Mouse (Mus musculus): ENCODE data around the gene Fkbpl. TPM values are rescaled to one million over a fixed set of nuclear protein-coding genes. Genes with fewer than 3 reads are reported as not detected.

Gene Fkbpl
- polyA plus RNA-seq, 1 experiment from 2014 or later, result 16.6 TPM

GRCm38 (mm10) chr17:34627943-34628643, 16.5 kb upstream of the Fkbpl start, which contains the start of gene Ppt2:
TSS of gene Ppt2 (minus strand) at chr17:34628510.
- peak within 1 kb of the TSS; percentile 89 for H3K27ac ChIP-seq
- H3K9ac ChIP-seq, result peak within 1 kb of the TSS; percentile 60
- peak within 1 kb of the TSS; percentile 68 for H3K4me3 ChIP-seq
- peaks cover 38% of the 10 kb centered on the region for H3K27me3 ChIP-seq
- ATAC-seq (ENCODE audit: insufficient number of reproducible peaks, insufficient read depth, low FRiP score, low TSS enrichment), result no peak
- H3K9me3 ChIP-seq, result no peaks in the 10 kb centered on the region
- WGBS, result 4% methylated on average over 29 of the region's 29 CpGs
- H3K36me3 ChIP-seq, result peaks cover 11% of the 10 kb centered on the region
- peak within 1 kb of the TSS; percentile 78 for H3K4me2 ChIP-seq (replicated peaks)
- H3K4me1 ChIP-seq, result peaks cover 46% of the 10 kb centered on the region

GRCm38 (mm10) chr17:34628644-34628967, 16.0 kb upstream of the Fkbpl start:
- peak overlapping the region; percentile 68 for H3K4me3 ChIP-seq
- WGBS, result 36% methylated on average over 5 of the region's 5 CpGs
- H3K27me3 ChIP-seq, result peaks cover 43% of the 10 kb centered on the region
- H3K27ac ChIP-seq, result peak overlapping the region; percentile 89
- peaks cover 46% of the 10 kb centered on the region for H3K4me1 ChIP-seq
- no peaks in the 10 kb centered on the region for H3K9me3 ChIP-seq
- peak overlapping the region; percentile 78 for H3K4me2 ChIP-seq (replicated peaks)
- peak overlapping the region; percentile 60; the same call in 1 of the 2 replicates for H3K9ac ChIP-seq
- no peak for ATAC-seq (ENCODE audit: insufficient number of reproducible peaks, insufficient read depth, low FRiP score, low TSS enrichment)
- peaks cover 6% of the 10 kb centered on the region for H3K36me3 ChIP-seq

- H3K9me3 ChIP-seq, result no peaks in the 10 kb centered on the region
- peaks cover 46% of the 10 kb centered on the region for H3K4me1 ChIP-seq
- peak within 1 kb of the TSS; percentile 60 for H3K9ac ChIP-seq
- no peaks in the 10 kb centered on the region for H3K36me3 ChIP-seq
- peak within 1 kb of the TSS; percentile 78 for H3K4me2 ChIP-seq (replicated peaks)
- 2% methylated on average over 16 of the region's 16 CpGs for WGBS
- peak within 1 kb of the TSS; percentile 89 for H3K27ac ChIP-seq
- H3K4me3 ChIP-seq, result peak within 1 kb of the TSS; percentile 68
- no peak for ATAC-seq (ENCODE audit: insufficient number of reproducible peaks, insufficient read depth, low FRiP score, low TSS enrichment)
- peaks cover 44% of the 10 kb centered on the region for H3K27me3 ChIP-seq
Measured at GRCm38 (mm10) chr17:34629221-34629751, 15.3 kb upstream of the Fkbpl start, which contains the start of gene Prrt1. TSS of gene Prrt1 (plus strand) at chr17:34629533.

- Histone ChIP-seq H3K27me3 (peaks cover 44% of the 10 kb centered on the region), H3K36me3 (no peaks in the 10 kb centered on the region), H3K4me3 (peak overlapping the region; percentile 68; the same call in 1 of the 2 replicates), H3K4me1 (peaks cover 46% of the 10 kb centered on the region), H3K4me2 (replicated peaks) (peak overlapping the region; percentile 78), H3K9ac (no peak overlapping the region), H3K9me3 (no peaks in the 10 kb centered on the region), H3K27ac (no peak overlapping the region)
- no peak for ATAC-seq (ENCODE audit: insufficient number of reproducible peaks, insufficient read depth, low FRiP score, low TSS enrichment)
- WGBS, result 13% methylated on average over 12 of the region's 12 CpGs
Measured at GRCm38 (mm10) chr17:34629796-34630603, 14.6 kb upstream of the Fkbpl start.

- peak overlapping the region; percentile 78 for H3K4me2 ChIP-seq (replicated peaks)
- H3K27me3 ChIP-seq, result peaks cover 44% of the 10 kb centered on the region
- H3K4me1 ChIP-seq, result peaks cover 46% of the 10 kb centered on the region
- H3K4me3 ChIP-seq, result peak overlapping the region; percentile 34
- no peaks in the 10 kb centered on the region for H3K36me3 ChIP-seq
- 3% methylated on average over 48 of the region's 48 CpGs for WGBS
- no peaks in the 10 kb centered on the region for H3K9me3 ChIP-seq
- peak overlapping the region; percentile 27 for H3K9ac ChIP-seq
- H3K27ac ChIP-seq, result no peak overlapping the region
- ATAC-seq (ENCODE audit: insufficient number of reproducible peaks, insufficient read depth, low FRiP score, low TSS enrichment), result no peak
Measured at GRCm38 (mm10) chr17:34630761-34631301, 13.7 kb upstream of the Fkbpl start.

GRCm38 (mm10) chr17:34631647-34632046, 12.9 kb upstream of the Fkbpl start:
- Histone ChIP-seq H3K4me3 (peak overlapping the region; percentile 34), H3K27ac (no peak overlapping the region), H3K9ac (no peak overlapping the region), H3K4me1 (peaks cover 39% of the 10 kb centered on the region), H3K9me3 (no peaks in the 10 kb centered on the region), H3K27me3 (peaks cover 44% of the 10 kb centered on the region), H3K4me2 (replicated peaks) (peak overlapping the region; percentile 78), H3K36me3 (no peaks in the 10 kb centered on the region)
- ATAC-seq (ENCODE audit: insufficient number of reproducible peaks, insufficient read depth, low FRiP score, low TSS enrichment), result no peak
- WGBS, result 6% methylated on average over 12 of the region's 12 CpGs

- H3K27ac ChIP-seq, result no peak overlapping the region
- peak overlapping the region; percentile 78 for H3K4me2 ChIP-seq (replicated peaks)
- ATAC-seq (ENCODE audit: insufficient number of reproducible peaks, insufficient read depth, low FRiP score, low TSS enrichment), result 0 out of 2 replicates have a peak, but pooled peaks have one; percentile 16
- peaks cover 44% of the 10 kb centered on the region for H3K27me3 ChIP-seq
- H3K4me1 ChIP-seq, result peaks cover 39% of the 10 kb centered on the region
- H3K9me3 ChIP-seq, result no peaks in the 10 kb centered on the region
- 2% methylated on average over 26 of the region's 26 CpGs for WGBS
- peak overlapping the region; percentile 34 for H3K4me3 ChIP-seq
- peak overlapping the region; percentile 47; the same call in 1 of the 2 replicates for H3K9ac ChIP-seq
- H3K36me3 ChIP-seq, result no peaks in the 10 kb centered on the region
Measured at GRCm38 (mm10) chr17:34632261-34632691, 12.3 kb upstream of the Fkbpl start.

- H3K4me2 ChIP-seq (replicated peaks), result no peak overlapping the region
- no peaks in the 10 kb centered on the region for H3K9me3 ChIP-seq
- no peak overlapping the region for H3K27ac ChIP-seq
- H3K27me3 ChIP-seq, result peaks cover 30% of the 10 kb centered on the region
- no peak overlapping the region for H3K4me3 ChIP-seq
- WGBS, result 72% methylated on average over 2 of the region's 2 CpGs
- H3K9ac ChIP-seq, result no peak overlapping the region
- no peak for ATAC-seq (ENCODE audit: insufficient number of reproducible peaks, insufficient read depth, low FRiP score, low TSS enrichment)
- H3K36me3 ChIP-seq, result no peaks in the 10 kb centered on the region
- H3K4me1 ChIP-seq, result peaks cover 15% of the 10 kb centered on the region
Measured at GRCm38 (mm10) chr17:34635671-34636070, 8.9 kb upstream of the Fkbpl start.

- WGBS, result 72% methylated on average over 3 of the region's 3 CpGs
- ATAC-seq (ENCODE audit: insufficient number of reproducible peaks, insufficient read depth, low FRiP score, low TSS enrichment), result no peak
Measured at GRCm38 (mm10) chr17:34637459-34637858, 7.1 kb upstream of the Fkbpl start.

GRCm38 (mm10) chr17:34639461-34640255, 4.9 kb upstream of the Fkbpl start:
- H3K9ac ChIP-seq, result no peak overlapping the region
- H3K4me1 ChIP-seq, result peaks cover 17% of the 10 kb centered on the region
- no peak overlapping the region for H3K4me3 ChIP-seq
- H3K27me3 ChIP-seq, result no peaks in the 10 kb centered on the region
- H3K27ac ChIP-seq, result no peak overlapping the region
- H3K4me2 ChIP-seq (replicated peaks), result no peak overlapping the region
- 82% methylated on average over 7 of the region's 7 CpGs for WGBS
- ATAC-seq (ENCODE audit: insufficient number of reproducible peaks, insufficient read depth, low FRiP score, low TSS enrichment), result no peak
- H3K36me3 ChIP-seq, result no peaks in the 10 kb centered on the region
- H3K9me3 ChIP-seq, result no peaks in the 10 kb centered on the region

More at GRCm38 (mm10) chr17:34637459-34637858, 7.1 kb upstream of the Fkbpl start:
- Histone ChIP-seq H3K27me3 (peaks cover 12% of the 10 kb centered on the region), H3K4me3 (no peak overlapping the region), H3K4me1 (peaks cover 15% of the 10 kb centered on the region), H3K4me2 (replicated peaks) (no peak overlapping the region), H3K9me3 (no peaks in the 10 kb centered on the region), H3K27ac (no peak overlapping the region), H3K9ac (no peak overlapping the region), H3K36me3 (no peaks in the 10 kb centered on the region)
